Mouse (Mus musculus) liver, embryonic 14.5 days (tissue): ENCODE measurements around the gene Ifrd1. TPM values are rescaled to one million over a fixed set of nuclear protein-coding genes. Genes with fewer than 3 reads are reported as not detected.

Experiments used
- ATAC-seq: fragments of 200-750 bp; cut with Nextera tagmentation; 2 replicates; pipeline ENCODE4 v1.8.0; 2017; ENCODE audit warnings: moderate number of reproducible peaks, mild to moderate bottlenecking, moderate library complexity; ENCODE audit not compliant: insufficient read depth
- DNase-seq, 3 experiments: peaks; one replicate each; pipeline ENCODE4 v3.0.0-alpha.2; 2012 to 2013; ENCODE audit warnings: low read depth in 3 of 3, low spot score in 3 of 3
- H3K27ac ChIP-seq: fragments of 300-500 bp; sonication (generic); 2 replicates; pipeline ENCODE4 v1.5.1; 2014; ENCODE audit warnings: moderate library complexity, mild to moderate bottlenecking, control low read depth, inconsistent platforms
- H3K27me3 ChIP-seq: fragments of 300-500 bp; sonication (generic); 2 replicates; pipeline ENCODE4 v1.6.1; 2014; ENCODE audit warnings: mild to moderate bottlenecking, low read length, moderate library complexity; ENCODE audit not compliant: control insufficient read depth, insufficient read depth
- H3K36me3 ChIP-seq: fragments of 300-500 bp; sonication (generic); replicated peaks from 2 replicates; pipeline ENCODE4 v1.6.1; 2014; ENCODE audit warnings: low read depth; ENCODE audit not compliant: control insufficient read depth, insufficient read depth
- H3K4me1 ChIP-seq, 2 experiments: fragments of 200-500 bp in 1 of 2; fragments of 300-500 bp in 1 of 2; sonication (generic) in 1 of 2; replicated peaks; 2 replicates each; pipeline ENCODE4 v1.6.1; 2012 to 2014; ENCODE audit warnings: antibody characterized with exemption in 1 of 2, inconsistent platforms in 1 of 2, low read length in 1 of 2; ENCODE audit not compliant: control insufficient read depth in 2 of 2, insufficient read depth in 2 of 2
- H3K4me2 ChIP-seq: fragments of 300-500 bp; sonication (generic); 2 replicates; pipeline ENCODE4 v1.6.1; 2014; ENCODE audit warnings: low read depth, mild to moderate bottlenecking, control low read depth, moderate library complexity
- H3K4me3 ChIP-seq, 2 experiments: fragments of 200-500 bp in 1 of 2; fragments of 300-500 bp in 1 of 2; sonication (generic) in 1 of 2; 2 replicates each; pipeline ENCODE4 v1.5.1; 2012 to 2014; ENCODE audit warnings: low read depth in 2 of 2, low read length in 2 of 2, mild to moderate bottlenecking in 2 of 2, control low read depth in 1 of 2, inconsistent platforms in 1 of 2, moderate library complexity in 1 of 2; ENCODE audit not compliant: insufficient read depth in 1 of 2
- H3K9ac ChIP-seq: fragments of 300-500 bp; sonication (generic); replicated peaks from 2 replicates; pipeline ENCODE4 v1.6.1; 2014; ENCODE audit warnings: mild to moderate bottlenecking, control low read depth, moderate library complexity
- H3K9me3 ChIP-seq: fragments of 300-500 bp; sonication (generic); 2 replicates; pipeline ENCODE4 v1.6.1; 2016; ENCODE audit warnings: low read length, mixed read lengths; ENCODE audit not compliant: control insufficient read depth
- CTCF ChIP-seq: IDR thresholded peaks from 2 replicates; pipeline ENCODE4 v1.5.1; 2016; ENCODE audit warnings: antibody characterized with exemption, low read depth, control low read depth
- EP300 ChIP-seq: IDR thresholded peaks from 2 replicates; pipeline ENCODE4 v1.6.1; 2016; ENCODE audit warnings: antibody characterized with exemption, low read depth
- WGBS: fragments of 180-500 bp; shearing (Covaris S2); extraction: QIAGEN DNeasy Blood & Tissue Kit; methylation state at CpG from one replicate; pipeline ENCODE4 v1.1.7; 2014; ENCODE audit not compliant: insufficient replicate concordance; 5-methylcytosine and 5-hydroxymethylcytosine counted together
- polyA plus RNA-seq, 2 experiments: library from polyadenylated mRNA; depleted of rRNA in 1 of 2; stranded (reverse) in 1 of 2; unstranded in 1 of 2; fragments of >200 nt; fragmentation: Nextera tagmentation in 1 of 2; extraction: Ambion mirVana in 1 of 2; gene quantifications; 2 replicates each; pipeline versions ENCODE4 v1.2.1 to v1.2.3; 2012 to 2014

Ifrd1 gene
- polyA plus RNA-seq, 2 experiments = 14.1 to 53.2 TPM

DNA sequence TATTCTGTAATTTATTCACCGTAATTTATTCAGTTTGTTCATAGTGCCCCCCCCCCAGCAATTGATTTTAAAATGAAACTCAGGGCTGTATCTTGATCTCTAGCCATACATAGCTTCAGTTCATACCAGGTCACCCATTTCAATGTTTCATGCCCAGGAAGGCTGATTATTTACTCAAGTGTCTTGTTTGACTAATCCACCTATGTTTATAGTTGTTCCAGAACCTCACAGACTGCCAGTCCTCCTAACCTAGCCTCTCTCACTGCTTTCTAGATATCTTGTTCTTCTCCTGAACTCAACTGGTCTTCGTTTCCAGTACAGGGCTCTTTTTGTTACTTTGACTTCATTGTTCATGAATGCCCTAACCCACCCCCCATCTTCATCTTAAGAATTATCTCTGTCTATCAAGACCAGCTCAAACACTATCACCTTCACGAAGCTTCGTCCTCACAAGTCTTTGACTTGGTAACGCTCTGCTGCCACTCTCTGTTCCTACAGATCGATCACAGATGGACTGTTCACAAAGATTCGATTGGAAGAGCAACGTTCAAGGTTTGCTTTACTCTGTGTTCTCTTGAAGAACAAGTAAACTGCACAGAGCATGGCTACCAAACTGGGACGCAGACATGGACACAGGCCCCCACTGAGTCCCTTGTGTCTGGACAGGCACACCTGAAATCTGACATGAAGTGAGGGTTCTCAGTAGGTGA lies 24.0 kb downstream of the Ifrd1 start:
- no peaks in the 10 kb centered on the region for H3K36me3 ChIP-seq
- no peaks in the 10 kb centered on the region for H3K9me3 ChIP-seq
- ATAC-seq = no peak
- peak overlapping the region; percentile 82 for H3K4me2 ChIP-seq
- 86% methylated on average over 9 of the region's 9 CpGs for WGBS
- H3K4me1 ChIP-seq = peaks cover 10 to 13% of the 10 kb centered on the region in 2 experiments
- no peak for TF ChIP-seq EP300
- TF ChIP-seq CTCF = no peak
- no peak for DNase-seq
- no peak overlapping the region for H3K4me3 ChIP-seq
- H3K27me3 ChIP-seq = no peaks in the 10 kb centered on the region
- no peak overlapping the region for H3K9ac ChIP-seq
- H3K27ac ChIP-seq = no peak overlapping the region

DNA sequence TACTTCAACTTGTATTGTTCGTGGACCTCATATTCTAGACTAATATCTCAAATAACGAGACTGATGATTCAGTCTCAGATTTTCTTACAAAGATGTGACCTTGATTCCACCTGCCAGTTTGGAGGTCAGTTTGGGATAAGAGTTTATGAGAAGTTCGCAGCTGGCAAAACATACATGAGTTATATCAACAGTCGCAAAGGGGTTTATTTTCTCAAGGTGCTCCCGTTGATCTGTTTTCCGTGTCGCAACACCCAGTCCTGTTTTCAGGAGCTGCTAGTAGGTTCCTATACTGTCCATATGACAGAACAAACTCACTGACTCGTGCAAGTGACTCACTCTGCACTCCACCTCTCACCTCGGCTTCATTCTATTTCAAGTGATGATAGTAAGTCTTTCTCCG lies 24.6 kb downstream of the Ifrd1 start:
- H3K4me1 ChIP-seq = peaks cover 10 to 13% of the 10 kb centered on the region in 2 experiments
- DNase-seq (no peak), ATAC-seq (no peak)
- no peaks in the 10 kb centered on the region for H3K9me3 ChIP-seq
- H3K4me2 ChIP-seq = peak overlapping the region; percentile 82
- 37% methylated on average over 10 of the region's 10 CpGs for WGBS
- peak overlapping the region; percentile 66 for H3K9ac ChIP-seq
- H3K36me3 ChIP-seq = no peaks in the 10 kb centered on the region
- no peak for TF ChIP-seq CTCF
- TF ChIP-seq EP300 = no peak
- H3K27ac ChIP-seq = peak overlapping the region; percentile 45
- H3K27me3 ChIP-seq = no peaks in the 10 kb centered on the region
- peak overlapping the region; percentile 62 to 86 for H3K4me3 ChIP-seq

DNA sequence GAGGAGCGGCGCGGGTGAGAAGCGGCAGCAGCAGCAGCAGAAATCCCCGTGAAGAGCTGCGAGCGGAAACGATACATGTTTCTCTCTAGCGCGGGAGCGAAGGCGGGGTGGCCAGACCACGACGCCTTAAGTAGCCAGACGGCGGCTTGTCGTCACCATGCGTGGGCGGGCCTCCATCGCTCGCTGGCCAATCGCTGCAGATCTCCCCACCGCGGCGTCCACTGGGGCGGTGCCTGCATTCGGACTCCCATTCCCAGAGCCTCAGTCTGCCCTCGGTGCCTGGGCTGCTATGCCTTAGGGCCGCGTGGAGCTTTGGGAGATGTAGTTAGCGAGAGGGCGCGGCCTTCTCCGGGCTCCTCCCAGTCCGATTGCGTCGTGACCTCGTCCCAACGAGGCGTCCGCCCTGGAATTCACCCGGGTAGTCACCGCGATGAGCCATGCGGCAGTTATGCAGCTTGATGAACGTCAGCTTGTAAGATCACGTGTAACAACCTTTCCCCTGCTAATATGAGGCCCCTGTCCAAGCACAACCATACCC lies 25.2 kb downstream of the Ifrd1 start:
- Histone ChIP-seq H3K36me3 (no peaks in the 10 kb centered on the region), H3K9me3 (no peaks in the 10 kb centered on the region), H3K4me2 (peak overlapping the region; percentile 82), H3K4me1 (peaks cover 10 to 13% of the 10 kb centered on the region in 2 experiments), H3K27ac (peak overlapping the region; percentile 70), H3K9ac (peak overlapping the region; percentile 78), H3K4me3 (peak overlapping the region; percentile 77 to 86), H3K27me3 (no peaks in the 10 kb centered on the region)
- ATAC-seq (peak; percentile 94), DNase-seq (peak; percentile 97 to 98 (median 97))
- TF ChIP-seq EP300 (no peak), CTCF (no peak)
- WGBS = under 1% methylated on average over 47 of the region's 47 CpGs

DNA sequence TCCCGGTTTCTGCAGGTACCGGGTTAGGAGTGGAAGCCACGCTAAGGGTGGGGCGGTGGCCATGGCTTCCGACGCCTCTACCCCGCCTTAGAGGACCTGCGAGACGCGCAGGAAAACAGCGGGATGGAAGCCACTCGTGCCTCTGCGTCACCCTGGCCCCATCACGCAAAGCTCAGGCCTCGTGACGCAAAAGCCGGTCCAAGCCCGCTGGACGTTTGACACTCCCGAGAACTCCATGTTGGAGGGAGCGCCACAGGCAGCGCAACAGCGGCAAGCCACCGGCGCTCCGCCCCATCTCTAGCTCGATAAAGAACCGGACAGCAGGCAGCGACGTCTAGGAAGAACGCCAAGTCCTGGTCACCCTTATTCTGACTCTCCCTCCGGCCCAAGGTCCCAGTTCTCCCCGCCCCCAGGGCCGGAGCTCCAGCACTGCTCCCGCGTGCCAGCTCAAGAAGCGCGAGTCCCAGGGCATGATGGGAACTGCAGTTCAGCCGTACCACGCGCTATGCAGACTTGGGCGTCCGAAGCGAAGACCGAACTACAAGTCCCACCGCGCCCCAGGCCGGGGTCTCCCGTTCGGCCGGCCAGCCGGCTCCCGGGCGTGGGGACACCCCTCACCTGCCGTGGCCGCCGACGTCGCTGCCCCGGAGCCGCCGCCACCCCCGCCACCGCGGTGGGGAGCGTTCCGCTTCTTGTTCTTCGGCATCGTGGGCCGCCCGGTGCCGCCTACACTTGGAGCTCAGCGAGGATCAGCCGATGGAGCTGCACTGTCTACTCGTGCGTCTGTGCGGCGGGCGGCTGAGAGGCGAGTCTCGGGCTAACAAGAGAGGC lies 25.8 kb downstream of the Ifrd1 start:
- TF ChIP-seq CTCF = peak; percentile 40; the same call in 1 of the 2 replicates
- no peak for TF ChIP-seq EP300
- peak; percentile 85 to 89 (median 87) for DNase-seq
- no peaks in the 10 kb centered on the region for H3K36me3 ChIP-seq
- WGBS = under 1% methylated on average over 81 of the region's 81 CpGs
- H3K27ac ChIP-seq = peak overlapping the region; percentile 70
- peak overlapping the region; percentile 77 to 86 for H3K4me3 ChIP-seq
- peak overlapping the region; percentile 82 for H3K4me2 ChIP-seq
- H3K4me1 ChIP-seq = peaks cover 10 to 13% of the 10 kb centered on the region in 2 experiments
- no peaks in the 10 kb centered on the region for H3K9me3 ChIP-seq
- no peaks in the 10 kb centered on the region for H3K27me3 ChIP-seq
- peak overlapping the region; percentile 78 for H3K9ac ChIP-seq
- peak; percentile 87 for ATAC-seq

DNA sequence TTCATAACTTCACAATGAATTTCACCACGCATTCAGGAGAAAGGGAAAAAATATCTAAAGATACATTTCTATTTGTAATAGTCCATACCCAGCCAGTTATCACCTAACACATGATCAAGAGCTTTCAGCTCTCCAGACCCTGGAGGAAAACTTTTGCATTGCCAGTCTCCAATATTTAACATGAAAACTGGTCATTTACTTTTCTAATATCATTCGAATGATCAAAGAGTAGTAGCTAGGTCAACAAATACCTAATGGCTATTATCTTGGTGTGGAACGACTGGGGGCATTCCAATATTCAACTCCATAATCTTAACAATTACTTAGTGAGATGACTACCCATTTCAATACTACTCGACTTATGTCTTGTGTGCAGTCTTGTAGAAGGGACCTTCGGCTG lies 26.7 kb downstream of the Ifrd1 start:
- ATAC-seq (no peak), DNase-seq (no peak)
- Histone ChIP-seq H3K9me3 (no peaks in the 10 kb centered on the region), H3K27me3 (no peaks in the 10 kb centered on the region), H3K9ac (peak overlapping the region; percentile 78), H3K4me1 (peaks cover 10 to 13% of the 10 kb centered on the region in 2 experiments), H3K27ac (no peak overlapping the region; the same call in 1 of the 2 replicates), H3K36me3 (peaks cover 3% of the 10 kb centered on the region), H3K4me3 (peak overlapping the region; percentile 77 to 86), H3K4me2 (peak overlapping the region; percentile 82)
- no peak for TF ChIP-seq CTCF
- no peak for TF ChIP-seq EP300
- WGBS = 5% methylated on average over 5 of the region's 5 CpGs
